Mouse (Mus musculus): ENCODE results near the gene Dao. TPM values are rescaled to one million over a fixed set of nuclear protein-coding genes. Genes with fewer than 3 reads are reported as not detected.

Gene Dao
- polyA plus RNA-seq, 1 experiment from 2014 or later: not detected

GRCm38 (mm10) chr5:113968371-113968770, 35.1 kb upstream of the Dao start:
- Histone ChIP-seq H3K27ac (replicated peaks) (no peak overlapping the region), H3K27me3 (no peaks in the 10 kb centered on the region), H3K9ac (no peak overlapping the region), H3K4me2 (no peak overlapping the region), H3K36me3 (replicated peaks) (peaks cover 75% of the 10 kb centered on the region), H3K9me3 (replicated peaks) (no peaks in the 10 kb centered on the region), H3K4me1 (replicated peaks) (peaks cover 60% of the 10 kb centered on the region), H3K4me3 (replicated peaks) (no peak overlapping the region)
- no peak for ATAC-seq (ENCODE audit: insufficient read depth)
- 84% methylated on average over 11 of the region's 11 CpGs for WGBS (ENCODE audit: insufficient replicate concordance)

- H3K36me3 ChIP-seq (replicated peaks): peaks cover 46% of the 10 kb centered on the region
- WGBS (ENCODE audit: insufficient replicate concordance): 77% methylated on average over 10 of the region's 10 CpGs
- peak overlapping the region; percentile 53 for H3K4me3 ChIP-seq (replicated peaks)
- peak overlapping the region; percentile 97 for H3K27ac ChIP-seq (replicated peaks)
- H3K4me2 ChIP-seq: peak overlapping the region; percentile 79
- no peaks in the 10 kb centered on the region for H3K27me3 ChIP-seq
- peaks cover 76% of the 10 kb centered on the region for H3K4me1 ChIP-seq (replicated peaks)
- H3K9me3 ChIP-seq (replicated peaks): no peaks in the 10 kb centered on the region
- peak overlapping the region; percentile 12; the same call in 1 of the 2 replicates for H3K9ac ChIP-seq
- no peak for ATAC-seq (ENCODE audit: insufficient read depth)
Measured at GRCm38 (mm10) chr5:113971434-113971960, 32.0 kb upstream of the Dao start.

- Histone ChIP-seq H3K27me3 (no peaks in the 10 kb centered on the region), H3K9ac (peak overlapping the region; percentile 62), H3K36me3 (replicated peaks) (peaks cover 44% of the 10 kb centered on the region), H3K4me2 (peak overlapping the region; percentile 79), H3K4me3 (replicated peaks) (peak overlapping the region; percentile 53), H3K9me3 (replicated peaks) (no peaks in the 10 kb centered on the region), H3K4me1 (replicated peaks) (peaks cover 76% of the 10 kb centered on the region), H3K27ac (replicated peaks) (peak overlapping the region; percentile 97)
- peak; percentile 79 for ATAC-seq (ENCODE audit: insufficient read depth)
- 13% methylated on average over 18 of the region's 18 CpGs for WGBS (ENCODE audit: insufficient replicate concordance)
Measured at GRCm38 (mm10) chr5:113972589-113973515, 30.7 kb upstream of the Dao start.

- peaks cover 34% of the 10 kb centered on the region for H3K36me3 ChIP-seq (replicated peaks)
- peaks cover 85% of the 10 kb centered on the region for H3K4me1 ChIP-seq (replicated peaks)
- H3K9ac ChIP-seq: peak overlapping the region; percentile 62
- peak; percentile 5; the same call in 1 of the 2 replicates for ATAC-seq (ENCODE audit: insufficient read depth)
- H3K27ac ChIP-seq (replicated peaks): peak overlapping the region; percentile 97
- no peaks in the 10 kb centered on the region for H3K9me3 ChIP-seq (replicated peaks)
- H3K27me3 ChIP-seq: no peaks in the 10 kb centered on the region
- peak overlapping the region; percentile 53 for H3K4me3 ChIP-seq (replicated peaks)
- H3K4me2 ChIP-seq: peak overlapping the region; percentile 79
- 45% methylated on average over 8 of the region's 8 CpGs for WGBS (ENCODE audit: insufficient replicate concordance)
Measured at GRCm38 (mm10) chr5:113973790-113974189, 29.7 kb upstream of the Dao start.

- Histone ChIP-seq H3K27ac (replicated peaks) (peak overlapping the region; percentile 97), H3K4me2 (peak overlapping the region; percentile 79)
- peak; percentile 23; the same call in 1 of the 2 replicates for ATAC-seq (ENCODE audit: insufficient read depth)
Measured at GRCm38 (mm10) chr5:113974576-113974975, 28.9 kb upstream of the Dao start.

GRCm38 (mm10) chr5:113975538-113976215, 27.8 kb upstream of the Dao start:
- peak overlapping the region; percentile 79 for H3K4me2 ChIP-seq
- 60% methylated on average over 9 of the region's 9 CpGs for WGBS (ENCODE audit: insufficient replicate concordance)
- no peaks in the 10 kb centered on the region for H3K9me3 ChIP-seq (replicated peaks)
- peaks cover 100% of the 10 kb centered on the region for H3K4me1 ChIP-seq (replicated peaks)
- H3K36me3 ChIP-seq (replicated peaks): peaks cover 16% of the 10 kb centered on the region
- ATAC-seq (ENCODE audit: insufficient read depth): no peak
- H3K4me3 ChIP-seq (replicated peaks): 0 out of 2 replicates have a peak overlapping the region, but pooled peaks have one; percentile 9
- H3K27ac ChIP-seq (replicated peaks): peak overlapping the region; percentile 97
- no peaks in the 10 kb centered on the region for H3K27me3 ChIP-seq
- H3K9ac ChIP-seq: peak overlapping the region; percentile 62; the same call in 1 of the 2 replicates

More at GRCm38 (mm10) chr5:113974576-113974975, 28.9 kb upstream of the Dao start:
- 54% methylated on average over 15 of the region's 15 CpGs for WGBS (ENCODE audit: insufficient replicate concordance)
- Histone ChIP-seq H3K4me3 (replicated peaks) (peak overlapping the region; percentile 53), H3K27me3 (no peaks in the 10 kb centered on the region), H3K9ac (peak overlapping the region; percentile 62), H3K4me1 (replicated peaks) (peaks cover 93% of the 10 kb centered on the region), H3K9me3 (replicated peaks) (no peaks in the 10 kb centered on the region), H3K36me3 (replicated peaks) (peaks cover 27% of the 10 kb centered on the region)

- Histone ChIP-seq H3K27ac (replicated peaks) (peak overlapping the region; percentile 97), H3K9me3 (replicated peaks) (no peaks in the 10 kb centered on the region), H3K4me2 (peak overlapping the region; percentile 79), H3K4me1 (replicated peaks) (peaks cover 100% of the 10 kb centered on the region), H3K4me3 (replicated peaks) (no peak overlapping the region), H3K27me3 (no peaks in the 10 kb centered on the region), H3K9ac (peak overlapping the region; percentile 35; the same call in 1 of the 2 replicates), H3K36me3 (replicated peaks) (peaks cover 21% of the 10 kb centered on the region)
- ATAC-seq (ENCODE audit: insufficient read depth): no peak
- WGBS (ENCODE audit: insufficient replicate concordance): 88% methylated on average over 8 of the region's 8 CpGs
Measured at GRCm38 (mm10) chr5:113976597-113976996, 26.9 kb upstream of the Dao start.

- Histone ChIP-seq H3K4me3 (replicated peaks) (0 out of 2 replicates have a peak overlapping the region, but pooled peaks have one; percentile 1), H3K4me1 (replicated peaks) (peaks cover 100% of the 10 kb centered on the region), H3K27ac (replicated peaks) (peak overlapping the region; percentile 97), H3K36me3 (replicated peaks) (peaks cover 27% of the 10 kb centered on the region), H3K27me3 (no peaks in the 10 kb centered on the region), H3K9me3 (replicated peaks) (no peaks in the 10 kb centered on the region), H3K4me2 (peak overlapping the region; percentile 79), H3K9ac (peak overlapping the region; percentile 35; the same call in 1 of the 2 replicates)
- ATAC-seq (ENCODE audit: insufficient read depth): peak; percentile 71
- 38% methylated on average over 8 of the region's 8 CpGs for WGBS (ENCODE audit: insufficient replicate concordance)
Measured at GRCm38 (mm10) chr5:113977309-113977708, 26.2 kb upstream of the Dao start.

- H3K36me3 ChIP-seq (replicated peaks): peaks cover 27% of the 10 kb centered on the region
- H3K4me2 ChIP-seq: peak overlapping the region; percentile 71
- peak overlapping the region; percentile 95 for H3K27ac ChIP-seq (replicated peaks)
- no peaks in the 10 kb centered on the region for H3K9me3 ChIP-seq (replicated peaks)
- ATAC-seq (ENCODE audit: insufficient read depth): no peak
- 5% methylated on average over 1 of the region's 1 CpGs for WGBS (ENCODE audit: insufficient replicate concordance)
- H3K4me3 ChIP-seq (replicated peaks): peak overlapping the region; percentile 16; the same call in 1 of the 2 replicates
- H3K9ac ChIP-seq: peak overlapping the region; percentile 50
- no peaks in the 10 kb centered on the region for H3K27me3 ChIP-seq
- H3K4me1 ChIP-seq (replicated peaks): peaks cover 99% of the 10 kb centered on the region
Measured at GRCm38 (mm10) chr5:113980511-113980910, 23.0 kb upstream of the Dao start.

- peaks cover 27% of the 10 kb centered on the region for H3K36me3 ChIP-seq (replicated peaks)
- H3K9me3 ChIP-seq (replicated peaks): no peaks in the 10 kb centered on the region
- no peak for ATAC-seq (ENCODE audit: insufficient read depth)
- no peaks in the 10 kb centered on the region for H3K27me3 ChIP-seq
- 53% methylated on average over 6 of the region's 6 CpGs for WGBS (ENCODE audit: insufficient replicate concordance)
- no peak overlapping the region for H3K4me3 ChIP-seq (replicated peaks)
- peak overlapping the region; percentile 95 for H3K27ac ChIP-seq (replicated peaks)
- H3K4me2 ChIP-seq: peak overlapping the region; percentile 71
- peaks cover 99% of the 10 kb centered on the region for H3K4me1 ChIP-seq (replicated peaks)
- H3K9ac ChIP-seq: peak overlapping the region; percentile 50
Measured at GRCm38 (mm10) chr5:113981171-113981570, 22.3 kb upstream of the Dao start.
